ENCODE assay signal across 23 mouse cellular contexts in genomic region chr9:15175866-15176265, GRCm38 (mm10).
A peak's percentile ranks its signal among the peaks of the same experiment; 100 is the strongest.
DNase-seq lines count a peak whose midpoint lies in the region; ATAC-seq and TF ChIP-seq lines count a peak whose summit lies in the region.
"Had no signal": no experiment of that assay in that cellular context is flagged by ENCODE, and none has a peak within 500 bp of the region (broad histone marks: within the 10 kb centered on the region; RNA-seq: fewer than 3 reads in every experiment).

No protein-coding gene starts in this region.

- H3K9ac ChIP-seq in CH12.LX (ENCODE audit: insufficient read depth, low read depth), result no peak overlapping the region
- H3K9ac ChIP-seq in midbrain, postnatal 0 days (replicated peaks; ENCODE audit: low read length, poor library complexity, severe bottlenecking), result no peak overlapping the region
- H3K9ac ChIP-seq: embryonic facial prominence, embryonic 12.5 days; forebrain, embryonic 13.5 days; forebrain, embryonic 15.5 days; forebrain, postnatal 0 days had no signal

- H3K36me3 ChIP-seq in CH12.LX (replicated peaks in 1 of 2; ENCODE audit: control insufficient read depth in 1 of 2, insufficient read depth in 1 of 2, low read length in 1 of 2), result no peaks in the 10 kb centered on the region
- H3K36me3 ChIP-seq in midbrain, postnatal 0 days (ENCODE audit: insufficient read depth, low read length), result no peaks in the 10 kb centered on the region
- H3K36me3 ChIP-seq: embryonic facial prominence, embryonic 10.5 days; embryonic facial prominence, embryonic 12.5 days; forebrain, embryonic 15.5 days; G1E had no signal

- no peaks in the 10 kb centered on the region for H3K9me3 ChIP-seq in CH12.LX (replicated peaks; ENCODE audit: low read length)
- H3K9me3 ChIP-seq in midbrain, postnatal 0 days (ENCODE audit: low read length), result no peaks in the 10 kb centered on the region
- H3K9me3 ChIP-seq: embryonic facial prominence, embryonic 10.5 days; embryonic facial prominence, embryonic 12.5 days; forebrain, embryonic 13.5 days; forebrain, embryonic 15.5 days; G1E had no signal

- H3K4me3 ChIP-seq in CH12.LX (replicated peaks in 1 of 3; ENCODE audit: low read depth in 2 of 3, low read length in 2 of 3, poor library complexity in 1 of 3), result no peak overlapping the region
- no peak overlapping the region for H3K4me3 ChIP-seq in midbrain, postnatal 0 days (ENCODE audit: low read depth, low read length)
- H3K4me3 ChIP-seq: embryonic facial prominence, embryonic 10.5 days; embryonic facial prominence, embryonic 12.5 days; forebrain, embryonic 13.5 days; forebrain, embryonic 15.5 days had no signal

- no peaks in the 10 kb centered on the region for H3K27me3 ChIP-seq in CH12.LX (replicated peaks)
- no peaks in the 10 kb centered on the region for H3K27me3 ChIP-seq in midbrain, postnatal 0 days (ENCODE audit: insufficient read depth, low read length)
- H3K27me3 ChIP-seq: embryonic facial prominence, embryonic 12.5 days; forebrain, embryonic 13.5 days; forebrain, embryonic 15.5 days; Patski had no signal

- TF ChIP-seq CTCF in CH12.LX (conservative IDR thresholded peaks at IDR 0.05 in 1 of 2, IDR thresholded peaks at IDR 0.05 in 1 of 2; ENCODE audit: low read depth in 2 of 2, low read length in 2 of 2), result no peak
- no peak for TF ChIP-seq CTCF in midbrain, postnatal 0 days (IDR thresholded peaks at IDR 0.05)

- WGBS in midbrain, postnatal 0 days, result 85% methylated on average over 1 of the region's 1 CpGs

- no peaks in the 10 kb centered on the region for H3K79me2 ChIP-seq in CH12.LX (replicated peaks; ENCODE audit: control insufficient read depth, extremely low read depth, insufficient read depth, poor library complexity, severe bottlenecking)

- TF ChIP-seq RAD21 in CH12.LX (IDR thresholded peaks at IDR 0.05; ENCODE audit: low read depth, low read length), result no peak

- ATAC-seq in midbrain, postnatal 0 days (ENCODE audit: low FRiP score), result no peak
- ATAC-seq: activated CD4-positive, CD25-positive, alpha-beta regulatory T cell, adult 4 months; forebrain, embryonic 13.5 days; forebrain, embryonic 15.5 days; forebrain, postnatal 0 days; Patski had no signal

- H3K27ac ChIP-seq in CH12.LX (ENCODE audit: insufficient read depth, low read depth), result no peak overlapping the region
- H3K27ac ChIP-seq in midbrain, postnatal 0 days (ENCODE audit: low read depth, low read length), result no peak overlapping the region
- H3K27ac ChIP-seq: embryonic facial prominence, embryonic 10.5 days; embryonic facial prominence, embryonic 12.5 days; forebrain, embryonic 13.5 days; forebrain, embryonic 15.5 days had no signal

- peak overlapping the region; percentile 69 for H3K4me2 ChIP-seq in CH12.LX (ENCODE audit: insufficient read depth, low read depth, poor library complexity, severe bottlenecking)
- H3K4me2 ChIP-seq in midbrain, postnatal 0 days (ENCODE audit: low read depth, low read length, poor library complexity, severe bottlenecking), result no peak overlapping the region
- H3K4me2 ChIP-seq: embryonic facial prominence, embryonic 12.5 days; forebrain, embryonic 13.5 days; forebrain, embryonic 15.5 days had no signal

- dilution Hi-C loops in CH12.LX (cut with MboI; ENCODE audit: extremely low pct_ligation_motif_present, extremely low pct_unique_long_range_greater_than_20kb, low sequenced_read_pairs), result no loop called here

- H3K4me1 ChIP-seq in CH12.LX (ENCODE audit: control insufficient read depth in 1 of 2, insufficient read depth in 2 of 2), result no peaks in the 10 kb centered on the region; a peak in 1 of 4 replicates
- H3K4me1 ChIP-seq in midbrain, postnatal 0 days (ENCODE audit: insufficient read depth, low read length), result no peaks in the 10 kb centered on the region
- H3K4me1 ChIP-seq: embryonic facial prominence, embryonic 12.5 days; forebrain, embryonic 13.5 days; forebrain, embryonic 15.5 days had no signal

- intact Hi-C loops in heart, postnatal 10 days (cut with DNase I), result no loop called here

- DNase-seq in heart, adult 11 months, result peak; percentile 44
- DNase-seq in heart, postnatal 10 days, result no peak
- DNase-seq in CH12.LX (ENCODE audit: extremely low read depth), result no peak
- DNase-seq in brain, adult 2 months (ENCODE audit: low read depth, low spot score), result peak; percentile 16
- DNase-seq in midbrain, postnatal 0 days (ENCODE audit: low spot score), result no peak
- DNase-seq in testis, postnatal 10 days (ENCODE audit: low spot score), result no peak
- DNase-seq: adrenal gland, adult 8-10 months; adrenal gland, postnatal 14 days; adrenal gland, postnatal 36 days; cerebellum, adult 11 months; cerebellum, adult 18-20 months; cerebellum, adult 8-10 months; cerebellum, adult 9-11 months; cerebellum, postnatal 14 days; cerebellum, postnatal 36 days; forebrain, postnatal 0 days had no signal

- no peak for TF ChIP-seq EP300 in CH12.LX (IDR thresholded peaks at IDR 0.05; ENCODE audit: low read length)

- in situ Hi-C loops in CH12.LX (cut with MboI; ENCODE audit: low pct_ligation_motif_present, low pct_unique_long_range_greater_than_20kb, low sequenced_read_pairs), result no loop called here

- TF ChIP-seq POLR2A in CH12.LX (IDR thresholded peaks at IDR 0.05; ENCODE audit: low read depth, low read length), result no peak

TF ChIP-seq in CH12.LX, 34 proteins besides CTCF, POLR2A, EP300 and RAD21:
- TF ChIP-seq HCFC1 (IDR thresholded peaks at IDR 0.05; ENCODE audit: low read depth, low read length), result no peak
- TF ChIP-seq TCF12 (IDR thresholded peaks at IDR 0.05; ENCODE audit: low read depth, low read length), result no peak
- no peak for TF ChIP-seq MEF2A (IDR thresholded peaks at IDR 0.05; ENCODE audit: borderline replicate concordance, low read depth, low read length)
- TF ChIP-seq MXI1 (IDR thresholded peaks at IDR 0.05; ENCODE audit: low read depth, low read length), result no peak
- no peak for TF ChIP-seq GABPA (IDR thresholded peaks at IDR 0.05; ENCODE audit: insufficient replicate concordance, low read depth, low read length)

Comparison
In these comparisons a context has a peak if more than half of its experiments do, and no peak if none do; other contexts are left out.
1. DNase-seq: peak in heart, adult 11 months (single experiment) and brain, adult 2 months (single experiment); none in heart, postnatal 10 days (0 of 2), CH12.LX (single experiment), midbrain, postnatal 0 days (single experiment) and testis, postnatal 10 days (single experiment).